Mouse (Mus musculus): Measurements from ENCODE around the gene Rnf38.
A peak's percentile ranks its signal among the peaks of the same experiment; 100 is the strongest.

Rnf38 gene

DNA sequence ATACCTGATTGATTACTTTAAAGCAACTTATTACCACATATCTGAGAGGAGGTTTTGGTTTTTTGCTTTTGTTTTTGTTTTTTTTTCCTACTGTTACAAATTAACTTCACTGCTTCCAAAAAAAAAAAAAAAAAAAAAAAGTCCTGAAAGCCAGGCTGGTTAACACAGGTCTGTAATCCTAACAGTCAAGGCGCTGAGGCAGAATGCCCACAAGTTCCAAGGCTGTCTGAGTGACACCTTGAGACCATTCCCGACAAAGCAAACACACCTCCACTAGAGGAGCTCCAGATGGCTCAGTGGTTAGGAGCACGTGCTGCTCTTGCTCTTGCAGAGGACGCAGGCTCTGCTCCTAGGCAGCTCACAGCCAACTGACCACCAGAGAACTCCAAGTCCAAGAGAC is 10.1 kb downstream of the Rnf38 start:
- no peak for DNase-seq

DNA sequence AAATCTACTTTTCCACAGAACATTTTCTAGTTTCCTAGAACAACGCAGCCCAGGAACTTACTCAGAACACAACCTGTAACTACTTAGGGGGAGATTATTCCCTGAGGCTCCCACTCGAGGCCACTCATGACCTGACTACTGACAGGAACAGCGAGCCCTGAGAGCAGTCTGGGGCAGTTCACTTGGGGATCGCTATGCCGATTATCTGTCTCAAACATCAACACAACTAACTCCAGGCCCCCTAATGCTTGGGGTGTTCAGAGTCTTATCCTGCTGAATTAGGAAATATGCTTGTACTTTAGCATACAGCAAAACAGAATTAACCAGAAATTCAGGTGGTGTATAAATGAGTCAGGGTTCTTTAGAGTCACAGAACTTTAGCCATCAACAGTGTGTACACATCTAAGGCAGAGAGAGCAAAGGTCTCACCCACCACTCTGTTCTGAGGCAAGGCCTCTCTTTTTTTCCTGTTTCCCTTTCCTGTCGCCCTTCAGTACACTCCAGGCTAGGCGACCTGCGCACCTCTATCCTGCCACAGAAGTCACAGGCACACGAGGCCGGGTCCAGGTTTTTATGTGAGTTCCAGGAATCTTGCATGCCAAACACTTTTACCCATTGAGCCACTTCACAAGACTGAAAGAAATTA is 16.7 kb downstream of the Rnf38 start:
- DNase-seq = no peak

DNA sequence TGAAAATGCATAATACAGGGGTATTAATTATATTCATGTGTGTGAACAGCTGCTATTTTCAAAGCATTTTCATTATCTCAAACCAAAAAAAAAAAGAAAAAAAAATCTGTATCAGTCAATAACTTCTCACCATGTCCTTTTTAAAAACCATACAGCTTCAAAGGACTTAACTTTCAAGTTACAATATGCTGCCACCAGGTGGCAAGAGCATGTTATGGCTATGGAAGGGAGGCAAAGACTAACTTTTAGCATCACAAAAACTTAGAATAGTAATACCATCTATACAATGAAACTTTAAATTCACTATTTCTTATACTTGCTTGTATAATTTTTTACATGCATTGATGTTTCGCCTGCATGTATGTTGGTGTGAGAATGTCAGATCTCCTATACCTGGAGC is 33.6 kb downstream of the Rnf38 start:
- DNase-seq = peak; percentile 56

DNA sequence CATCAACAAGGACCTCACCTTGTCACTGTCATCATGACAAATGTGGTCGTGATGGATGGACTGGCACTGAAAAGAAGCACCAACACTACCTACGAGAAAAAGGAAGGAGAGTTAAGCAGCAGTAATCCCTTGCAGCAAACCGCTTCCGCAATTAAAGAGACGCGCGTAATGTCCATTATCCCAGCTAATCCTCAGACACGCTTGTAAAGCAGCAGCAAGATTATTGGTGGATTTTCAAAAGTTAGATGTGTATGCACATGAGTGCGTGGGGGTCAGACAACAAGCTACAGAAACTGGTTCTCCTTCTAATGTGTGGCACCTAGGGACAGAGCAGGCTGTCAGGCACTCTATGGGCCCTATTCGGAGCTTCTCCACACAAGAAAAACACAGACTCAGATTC is 46.2 kb downstream of the Rnf38 start:
- no peak for DNase-seq

DNA sequence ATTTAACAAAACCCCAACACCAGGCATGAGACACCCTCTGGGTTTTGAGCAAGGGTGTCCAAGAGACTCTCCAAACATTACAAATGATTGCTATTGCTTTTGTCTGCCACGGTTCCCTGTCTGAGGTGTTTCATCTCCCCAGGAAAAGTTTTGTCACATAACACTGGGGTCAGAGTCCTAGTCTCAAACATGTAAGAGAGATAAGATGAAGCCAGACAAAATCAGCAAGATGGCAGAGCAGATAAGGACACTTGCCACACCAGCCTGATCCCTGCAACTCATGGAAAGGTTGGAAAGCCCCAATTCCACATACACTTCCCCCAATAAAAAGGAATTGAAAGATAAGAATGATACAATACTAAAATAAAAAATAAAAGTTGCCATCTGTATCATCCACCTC is 49.7 kb downstream of the Rnf38 start:
- DNase-seq = no peak

DNA sequence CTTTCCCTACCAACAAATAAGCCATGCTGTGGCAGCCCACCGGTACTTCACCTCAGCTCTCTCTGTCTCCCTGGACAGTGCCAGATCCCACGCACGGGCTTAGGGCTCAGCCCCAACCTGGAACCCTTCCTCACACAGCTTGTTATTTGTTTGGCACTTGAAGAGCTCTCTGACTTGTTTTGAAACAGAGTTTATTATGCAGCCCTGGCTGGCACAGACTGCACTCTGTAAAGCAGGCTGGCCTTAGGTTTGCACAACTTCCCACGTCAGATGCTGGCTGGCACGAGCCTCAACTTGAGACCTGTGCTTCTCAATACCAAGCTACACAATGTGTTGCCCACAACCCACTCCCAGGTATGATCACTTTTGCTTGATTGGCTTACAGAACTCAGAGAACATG is 53.8 kb downstream of the Rnf38 start:
- no peak for DNase-seq

DNA sequence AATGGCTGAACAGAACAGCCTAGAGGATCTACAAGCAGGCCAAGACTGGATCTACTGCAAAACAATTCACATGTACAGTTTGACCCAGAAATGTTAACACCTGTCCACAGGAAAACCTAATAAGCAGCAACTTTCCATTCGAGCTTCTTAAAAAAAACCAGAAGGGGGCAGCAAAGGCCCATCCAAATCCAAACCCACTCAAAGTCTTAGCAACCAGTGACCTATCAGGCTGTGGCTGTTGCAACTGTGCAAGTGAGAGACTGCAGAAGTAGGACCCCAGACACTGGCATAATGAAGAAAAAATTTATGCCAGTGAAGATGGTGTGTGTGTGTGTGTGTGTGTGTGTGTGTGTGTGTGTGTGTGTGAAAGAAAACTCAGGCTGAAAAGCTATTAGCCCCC is 60.4 kb downstream of the Rnf38 start:
- peak; percentile 65 for DNase-seq

DNA sequence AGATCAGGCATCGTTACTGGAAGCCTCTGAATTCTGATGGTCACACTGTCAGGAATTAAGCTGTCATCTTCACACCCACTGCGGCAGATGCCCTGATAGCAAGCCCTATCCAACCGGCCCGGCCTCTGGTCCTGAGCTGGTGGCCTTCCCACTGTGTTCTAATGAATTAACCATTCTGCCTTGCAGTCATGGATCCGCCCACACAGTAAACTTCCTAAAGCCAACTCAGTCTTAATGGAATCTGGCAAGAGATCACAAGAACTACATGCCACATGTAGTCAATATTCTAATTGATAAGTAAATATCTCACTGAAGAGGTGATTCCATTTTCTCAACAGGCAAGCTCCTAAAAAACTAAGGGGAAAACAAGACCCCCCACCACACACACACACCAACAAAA is 60.9 kb downstream of the Rnf38 start:
- no peak for DNase-seq

DNA sequence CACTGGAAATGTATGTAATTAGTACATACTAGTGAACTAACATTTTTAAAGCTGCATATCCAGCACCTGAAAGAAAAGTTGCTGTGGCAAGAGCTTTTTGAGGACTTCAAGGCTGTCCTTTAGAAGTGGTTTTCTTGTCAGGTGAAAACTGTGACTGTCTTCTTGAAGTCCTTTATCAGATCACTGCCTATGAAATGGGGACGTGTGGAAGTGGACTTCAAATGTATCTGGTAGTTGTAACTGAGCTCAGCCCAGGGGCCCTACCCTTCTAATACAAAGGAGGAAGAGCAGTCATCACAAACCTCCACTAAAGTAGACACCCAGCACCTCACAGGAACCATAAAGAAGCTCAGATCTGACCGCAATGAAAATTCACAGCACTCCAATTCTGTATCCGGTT is 63.7 kb downstream of the Rnf38 start:
- DNase-seq = no peak

DNA sequence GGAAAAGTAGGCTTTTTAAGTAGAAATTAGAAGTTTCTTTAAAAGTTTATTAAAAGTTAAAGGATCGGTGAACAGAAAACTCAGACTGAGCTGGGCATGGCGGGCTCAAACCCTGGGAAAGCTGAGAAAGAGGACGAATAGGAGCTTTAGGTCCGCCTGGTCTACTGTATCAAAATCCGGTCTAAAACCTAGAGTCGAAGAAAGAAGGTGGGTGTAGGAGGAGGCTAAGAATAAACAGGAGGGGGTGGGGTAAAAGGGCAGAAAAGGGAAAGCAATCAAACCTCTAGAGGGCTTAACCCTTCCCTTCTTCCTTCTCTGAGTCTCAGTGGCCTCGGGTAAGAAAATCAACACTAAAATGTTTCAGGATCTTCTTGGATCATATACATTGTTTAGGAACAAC is 64.8 kb downstream of the Rnf38 start:
- peak; percentile 37 for DNase-seq

DNA sequence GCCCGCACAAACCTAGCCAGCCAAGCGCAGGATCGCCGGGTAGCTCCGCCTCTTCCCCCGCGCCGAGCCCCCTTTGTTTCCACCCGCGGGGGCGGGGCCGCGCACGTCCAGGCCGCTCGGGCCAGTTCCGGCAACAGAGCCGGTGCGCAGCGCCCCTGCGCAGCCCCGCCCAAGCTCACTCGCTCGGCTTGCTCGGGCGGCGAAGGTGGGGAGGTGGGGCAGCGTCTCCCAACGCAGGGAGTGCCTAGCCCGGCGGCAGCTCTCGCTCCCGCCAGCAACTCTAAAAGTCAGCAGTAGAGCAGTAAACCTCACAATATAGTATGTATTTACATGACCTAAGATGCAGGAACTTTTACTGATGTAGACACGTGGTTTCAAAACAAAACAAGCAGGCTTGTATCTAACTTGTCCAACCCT is 65.3 kb downstream of the Rnf38 start:
- peak; percentile 99 for DNase-seq

DNA sequence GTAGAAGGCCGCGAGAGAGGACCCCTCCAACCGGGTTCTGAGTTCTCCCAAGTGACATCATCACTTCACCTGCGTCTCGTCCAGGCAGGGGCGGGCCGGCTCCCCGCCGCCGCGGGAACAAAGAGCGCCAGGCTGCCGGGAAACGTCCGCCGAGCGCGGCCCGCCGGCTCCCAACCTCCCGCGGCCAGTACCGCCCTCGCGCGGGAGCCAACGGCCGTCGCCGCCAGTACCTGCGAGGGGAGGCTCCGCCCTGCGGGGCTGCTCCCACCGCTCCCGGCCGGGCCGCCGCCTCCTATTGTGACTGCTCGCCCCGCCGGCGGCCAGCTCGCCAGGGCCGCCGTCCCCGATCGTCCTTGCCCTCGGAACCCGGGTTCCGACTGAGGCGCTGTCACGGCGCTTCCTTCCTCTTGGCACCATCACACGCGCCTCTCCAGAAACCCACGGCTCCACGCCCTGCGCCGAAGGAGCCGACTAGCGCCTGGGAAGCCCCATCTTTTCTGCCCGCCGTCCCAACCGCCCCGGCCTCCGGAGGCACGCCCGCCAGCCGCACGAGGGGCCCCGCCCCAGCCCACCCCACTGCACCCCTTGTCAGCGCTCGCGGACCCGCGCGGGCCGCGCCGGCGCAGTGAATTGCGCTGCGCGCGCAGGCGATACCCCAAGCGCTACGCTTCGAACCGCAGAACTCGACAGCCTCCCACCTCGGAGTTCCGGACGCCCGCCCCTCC is 66.0 kb downstream of the Rnf38 start:
- DNase-seq = peak; percentile 96

DNA sequence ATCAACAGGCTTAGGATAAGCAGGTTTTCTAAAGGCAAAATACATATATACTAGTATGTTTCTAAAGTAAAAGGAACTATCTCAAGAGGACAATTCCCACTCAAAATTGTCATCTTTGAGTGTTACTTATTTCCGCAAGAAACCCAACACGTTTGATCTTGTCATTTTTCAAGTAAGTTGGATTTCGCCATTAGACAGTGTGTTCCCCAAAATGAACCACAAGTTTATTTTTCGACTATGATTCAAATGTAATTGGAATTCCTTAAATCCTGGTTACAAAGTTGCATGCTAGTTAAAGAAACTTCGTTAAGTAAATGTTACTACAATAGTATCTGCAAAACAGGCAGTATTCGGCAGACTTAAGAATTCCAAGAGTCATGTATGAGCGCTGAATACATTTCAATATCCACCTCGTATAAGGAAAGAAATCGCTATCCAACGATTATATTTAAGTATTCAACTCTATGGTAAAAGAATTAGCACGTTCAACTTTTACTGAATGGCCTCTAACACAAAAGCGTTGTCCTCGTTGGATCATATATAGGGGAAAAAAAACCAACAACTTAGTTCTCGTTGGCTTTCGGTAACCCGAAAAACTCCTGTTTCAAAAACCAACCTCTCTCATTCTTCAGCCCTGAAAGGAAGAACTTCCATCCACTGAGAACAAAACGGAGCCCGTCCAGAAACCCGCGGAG is 66.7 kb downstream of the Rnf38 start:
- DNase-seq = no peak

DNA sequence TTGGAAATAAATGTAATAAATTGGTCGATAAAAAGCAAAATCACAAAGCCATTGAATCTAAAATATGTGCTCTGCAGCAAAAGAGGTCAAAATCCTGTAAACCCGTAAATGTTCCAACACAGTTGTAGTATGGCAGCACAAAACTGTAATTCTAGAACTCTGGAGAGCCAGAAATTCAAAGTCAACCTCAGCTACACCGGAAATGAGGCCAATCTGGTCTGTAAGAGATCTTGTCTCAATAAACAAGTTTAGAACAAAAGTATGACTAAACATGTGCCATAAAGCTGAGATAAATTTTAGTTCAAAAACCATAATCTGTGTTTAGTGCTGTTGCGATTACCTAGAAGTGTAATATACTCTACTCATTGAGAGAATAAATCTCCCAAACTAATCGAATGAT is 69.0 kb downstream of the Rnf38 start:
- no peak for DNase-seq

DNA sequence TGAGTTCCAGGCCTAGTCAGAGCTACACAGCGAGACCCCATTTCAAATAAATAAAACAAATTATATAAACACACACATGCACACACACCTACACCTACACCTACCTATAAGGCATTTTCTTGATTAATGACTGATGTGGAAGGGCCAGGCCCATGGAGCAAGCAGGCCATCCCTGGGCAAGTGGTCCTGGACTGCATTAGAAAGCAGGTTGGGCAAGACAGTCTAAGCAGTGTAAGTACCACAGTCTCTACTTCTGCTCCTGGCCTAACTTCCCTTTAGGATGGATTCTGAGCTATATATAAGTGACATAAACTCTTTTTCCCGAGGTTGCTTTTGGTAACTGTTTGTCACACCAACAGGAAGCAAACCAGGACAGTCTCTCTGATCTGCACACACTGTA is 70.6 kb downstream of the Rnf38 start:
- no peak for DNase-seq

DNA sequence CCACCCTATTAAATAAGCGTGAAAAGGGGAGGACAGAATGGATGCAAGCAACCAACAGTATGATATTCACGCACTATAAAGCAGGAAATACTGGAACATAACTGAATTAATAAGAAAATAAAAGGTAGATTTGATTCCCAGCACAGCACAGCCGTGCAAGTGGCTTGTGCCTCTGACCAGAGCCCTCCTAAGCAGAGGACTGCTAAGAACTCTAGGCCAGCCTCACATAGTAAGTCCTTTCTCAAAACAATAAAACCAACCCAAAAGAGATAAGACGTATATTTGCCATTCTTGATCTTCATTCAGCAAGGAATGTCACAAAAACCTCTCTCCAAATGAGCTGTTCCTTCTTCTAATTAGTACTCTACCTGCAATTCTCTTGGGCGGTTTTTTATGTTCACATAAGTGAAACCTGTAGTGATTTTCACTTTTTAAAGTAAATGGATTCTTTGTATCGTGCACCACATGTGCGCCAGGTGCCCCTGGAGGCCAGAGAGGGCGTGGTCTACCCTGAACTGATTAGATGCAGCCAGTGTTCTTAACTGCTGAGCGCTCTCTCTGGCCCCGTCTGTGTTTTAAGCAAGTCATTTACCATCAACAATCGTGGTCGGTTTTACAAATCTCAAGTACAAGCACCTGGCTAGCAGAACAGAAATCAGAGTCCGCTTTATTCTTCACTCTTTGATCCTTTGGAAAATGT is 72.4 kb downstream of the Rnf38 start:
- no peak for DNase-seq

DNA sequence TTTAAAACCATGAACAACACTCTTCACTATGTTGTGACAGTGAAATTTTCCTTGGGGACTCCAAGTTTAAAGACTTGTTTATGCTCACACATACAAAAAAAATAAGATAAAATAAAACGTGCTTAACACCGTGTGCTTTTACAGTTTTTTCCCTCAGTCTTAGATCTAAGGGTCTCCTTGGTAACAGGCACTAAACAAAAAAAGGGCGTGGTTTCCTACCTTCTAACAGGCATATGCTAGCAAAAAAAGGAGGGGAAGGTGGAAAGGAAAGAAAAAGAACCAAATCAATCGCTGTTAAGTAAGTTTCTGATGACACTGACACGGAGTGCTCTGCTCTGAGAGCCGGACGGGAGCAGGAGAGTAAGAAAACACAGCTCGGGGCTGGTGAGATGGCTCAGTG is 73.8 kb downstream of the Rnf38 start:
- peak; percentile 36 for DNase-seq

DNA sequence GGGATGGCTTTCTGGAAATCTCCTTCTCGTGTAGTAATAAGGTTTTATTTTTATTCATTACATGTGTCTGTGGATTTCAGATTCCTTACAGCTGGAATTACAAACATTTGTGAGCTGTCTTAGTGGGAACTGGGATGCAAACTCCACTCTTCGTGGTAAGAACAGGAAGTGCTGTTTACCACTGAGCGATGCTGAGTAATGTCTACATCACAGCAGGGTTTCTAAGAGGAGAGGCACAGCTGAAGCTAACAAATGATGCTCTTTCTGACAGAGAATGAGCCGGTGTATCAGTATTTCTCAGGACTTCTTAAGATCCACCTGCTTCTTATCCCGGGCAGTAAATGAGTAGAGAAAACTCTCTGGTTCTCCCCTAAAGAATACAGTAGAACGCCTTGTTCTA is 77.1 kb downstream of the Rnf38 start:
- DNase-seq = no peak

DNA sequence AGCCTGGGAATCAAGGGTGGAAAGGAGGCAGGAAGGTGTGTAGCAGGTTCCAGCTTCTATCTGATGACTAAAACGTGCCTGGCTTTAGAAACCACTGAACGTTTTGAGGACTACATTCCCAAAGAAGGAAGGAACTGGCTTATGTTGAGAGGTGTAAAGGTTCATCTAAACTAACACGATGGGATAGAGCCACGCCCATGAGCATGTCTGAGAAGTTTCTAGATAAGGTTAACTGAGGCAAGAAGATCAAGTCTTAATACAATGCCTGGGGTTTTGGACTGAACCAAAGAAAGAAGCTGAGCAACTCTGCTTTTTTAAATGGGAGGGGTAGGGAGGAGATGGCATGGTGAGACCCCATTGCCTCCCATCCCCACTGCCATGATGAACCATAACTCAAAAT is 78.7 kb downstream of the Rnf38 start:
- no peak for DNase-seq

DNA sequence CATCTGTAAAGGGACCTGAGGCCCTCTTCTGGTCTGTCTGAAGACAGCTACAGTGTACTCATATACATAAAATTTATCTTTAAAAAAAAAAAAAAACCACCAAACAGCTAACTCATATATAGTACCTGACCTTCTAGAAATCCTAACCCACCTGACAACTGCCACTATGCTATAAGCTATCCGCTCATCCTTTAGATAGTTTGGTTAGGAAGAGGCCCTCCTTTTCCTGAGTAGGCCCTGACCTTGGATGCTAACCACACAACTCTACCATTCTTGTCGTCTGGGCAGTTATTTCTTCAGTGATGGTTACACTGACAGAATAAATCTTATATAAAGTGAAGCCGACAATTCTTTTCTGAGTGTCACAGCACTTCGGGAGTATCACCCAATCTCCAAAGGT is 80.7 kb downstream of the Rnf38 start:
- no peak for DNase-seq

DNA sequence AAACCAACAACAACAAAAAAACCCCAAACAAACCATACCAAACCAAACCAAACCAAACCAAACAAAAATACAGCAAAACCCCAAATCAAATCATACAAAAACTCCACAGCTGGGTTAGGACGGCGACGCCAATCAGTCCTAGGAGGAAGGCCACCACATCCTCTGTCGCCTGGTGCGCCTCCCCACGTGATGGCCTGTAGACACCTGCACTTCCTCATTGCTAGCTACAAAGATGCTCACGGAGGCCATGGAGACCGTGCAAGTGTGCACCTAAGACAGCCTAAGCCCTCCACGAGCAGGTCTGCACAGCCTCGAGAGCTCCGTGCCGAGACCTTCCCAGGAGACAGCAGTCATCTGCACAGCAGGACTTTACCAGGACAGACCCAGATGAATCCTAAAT is 106.8 kb downstream of the Rnf38 start:
- DNase-seq = peak; percentile 65

DNA sequence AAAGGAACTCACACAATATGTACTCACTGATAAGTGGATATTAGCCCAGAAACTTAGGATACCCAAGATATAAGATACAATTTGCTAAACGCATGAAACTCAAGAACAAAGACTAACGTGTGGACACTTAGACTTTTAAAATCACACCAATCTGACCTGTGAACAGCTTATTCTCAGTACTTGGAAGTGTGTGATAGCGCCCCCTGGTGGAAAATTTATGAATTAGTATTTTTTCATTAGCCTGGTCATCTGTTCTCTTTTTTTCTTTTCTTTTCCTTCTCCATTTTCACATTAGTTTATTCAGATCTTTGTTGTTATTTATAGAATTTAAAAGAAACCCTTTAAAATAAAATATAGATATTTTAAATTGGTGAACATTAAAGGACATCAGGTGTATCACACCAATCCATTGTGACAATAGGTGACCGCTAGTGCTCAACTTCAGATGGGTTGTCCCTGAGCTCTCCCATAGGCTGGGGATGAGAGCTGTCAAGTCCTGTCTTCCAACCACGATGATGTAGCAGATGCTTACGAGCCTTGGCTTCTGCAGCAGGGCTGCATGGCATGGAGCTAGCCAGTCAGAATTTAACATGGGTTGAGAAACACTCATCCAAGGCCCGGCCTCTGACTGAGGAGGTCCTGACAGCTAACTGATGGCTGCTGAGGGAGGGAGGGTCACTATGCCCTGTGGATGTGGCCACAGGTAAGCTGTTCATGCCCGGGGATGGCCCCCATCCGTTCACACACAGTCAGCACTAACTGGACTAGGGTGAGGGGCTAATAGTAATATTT is 114.0 kb downstream of the Rnf38 start:
- no peak for DNase-seq

DNA sequence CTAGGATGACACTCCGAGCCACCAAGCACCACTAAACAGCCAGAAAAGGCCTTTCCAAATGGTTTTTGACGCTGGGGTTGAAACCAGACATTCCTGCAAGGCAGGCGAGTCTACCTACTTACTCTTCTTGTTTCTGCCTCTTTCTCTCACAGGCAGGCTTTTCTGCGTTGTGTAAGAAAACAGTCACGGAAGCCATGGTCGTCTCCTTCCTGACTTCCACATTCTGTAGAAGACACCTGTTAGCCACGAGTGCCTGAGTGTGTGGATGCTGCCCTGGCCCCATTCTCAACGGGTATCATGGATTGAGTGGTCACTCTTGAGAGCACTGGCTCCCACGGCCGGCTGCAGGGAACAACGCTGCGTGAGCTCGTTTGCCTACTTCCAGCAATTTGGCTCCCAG is 118.5 kb downstream of the Rnf38 start:
- DNase-seq = no peak
